Mouse (Mus musculus) ES-E14 (cell line): ENCODE measurements around the gene Senp5.

ENCODE experiments used
- CHD2 ChIP-seq: IDR thresholded peaks from 2 replicates; pipeline ENCODE4 v1.6.1; 2014; ENCODE audit warnings: mild to moderate bottlenecking, low read depth, low read length, inconsistent platforms
- HCFC1 ChIP-seq: IDR thresholded peaks from 2 replicates; pipeline ENCODE4 v1.6.1; 2012; ENCODE audit warnings: low read length, inconsistent platforms, borderline replicate concordance; ENCODE audit not compliant: insufficient read depth
- ZC3H11A ChIP-seq: IDR thresholded peaks from 2 replicates; pipeline ENCODE4 v1.6.1; 2012; ENCODE audit warnings: low read depth, mild to moderate bottlenecking, inconsistent platforms, low read length, borderline replicate concordance
- ZNF384 ChIP-seq: IDR thresholded peaks from 2 replicates; pipeline ENCODE4 v1.6.1; 2012; ENCODE audit warnings: low read depth, low read length, inconsistent platforms

GRCm38 (mm10) chr16:31979501-31979900, 23.6 kb downstream of the Senp5 start:
- TF ChIP-seq ZC3H11A: no peak
- TF ChIP-seq ZNF384: no peak
- no peak for TF ChIP-seq HCFC1
- TF ChIP-seq CHD2: no peak
